Mouse (Mus musculus) heart, adult 2 months (tissue): ENCODE measurements around the gene Ell. TPM values are rescaled to one million over a fixed set of nuclear protein-coding genes. Genes with fewer than 3 reads are reported as not detected.

Experiments used
- DNase-seq, 2 experiments: peaks; one replicate each; pipeline ENCODE4 v3.0.0; 2021
- H3K27ac ChIP-seq: fragments of 200-600 bp; 2 replicates; pipeline ENCODE4 v1.8.1; 2022
- H3K27me3 ChIP-seq: fragments of 200-500 bp; 2 replicates; pipeline ENCODE4 v1.6.1; 2012; ENCODE audit warnings: mild to moderate bottlenecking, low read length, inconsistent platforms, mixed read lengths; ENCODE audit not compliant: control insufficient read depth, insufficient read depth
- H3K36me3 ChIP-seq: fragments of 200-500 bp; 2 replicates; pipeline ENCODE4 v1.6.1; 2012; ENCODE audit warnings: low read length, inconsistent platforms; ENCODE audit not compliant: control insufficient read depth, insufficient read depth
- H3K4me1 ChIP-seq: fragments of 200-500 bp; 2 replicates; pipeline ENCODE4 v1.6.1; 2011; ENCODE audit warnings: low read length; ENCODE audit not compliant: control insufficient read depth, insufficient read depth
- H3K4me3 ChIP-seq: fragments of 200-600 bp; 2 replicates; pipeline ENCODE4 v1.8.1; 2022
- H3K79me2 ChIP-seq: fragments of 200-500 bp; replicated peaks from 2 replicates; pipeline ENCODE4 v1.6.1; 2012; ENCODE audit warnings: mild to moderate bottlenecking, inconsistent platforms, low read length, moderate library complexity, mixed read lengths; ENCODE audit not compliant: control insufficient read depth, insufficient read depth
- H3K9ac ChIP-seq: fragments of 200-500 bp; 2 replicates; pipeline ENCODE4 v1.6.1; 2012; ENCODE audit warnings: low read depth, mild to moderate bottlenecking, control low read depth, inconsistent platforms, low read length, mixed read lengths
- CTCF ChIP-seq: fragments of 200-600 bp; IDR thresholded peaks from 2 replicates; pipeline ENCODE4 v1.8.1; 2022; ENCODE audit warnings: antibody characterized with exemption, mild to moderate bottlenecking, moderate library complexity
- EP300 ChIP-seq: fragments of 200-500 bp; IDR thresholded peaks from 2 replicates; pipeline ENCODE4 v1.6.1; 2011; ENCODE audit warnings: low read depth, low read length, control low read depth; ENCODE audit not compliant: insufficient read depth
- POLR2A ChIP-seq: fragments of 200-500 bp; IDR thresholded peaks from 2 replicates; pipeline ENCODE4 v1.6.1; 2011; ENCODE audit warnings: mild to moderate bottlenecking, low read depth, low read length, control low read depth; ENCODE audit not compliant: insufficient read depth
- WGBS: fragments of 180-500 bp; shearing (Covaris S2); methylation state at CpG from one replicate; pipeline ENCODE4 v1.1.7; 2018; 5-methylcytosine and 5-hydroxymethylcytosine counted together
- intact Hi-C: fragments of 180-260 bp; cut with DNase I; formaldehyde crosslinking; loops from one replicate; pipeline ENCODE4 v1.15.1; 2025
- polyA plus RNA-seq: library from polyadenylated mRNA; depleted of rRNA; stranded (reverse); fragments of >200 nt; gene quantifications from 2 replicates; pipeline ENCODE4 v1.2.3, GENCODE M21; 2012
- total RNA-seq, 2 experiments: library from RNA; stranded (reverse); gene quantifications; 2 replicates each; pipeline ENCODE4 v1.2.3; 2021

Gene Ell
- total and polyA plus RNA-seq, 3 experiments: 9.6 to 12.7 (median 12.0) TPM

DNA sequence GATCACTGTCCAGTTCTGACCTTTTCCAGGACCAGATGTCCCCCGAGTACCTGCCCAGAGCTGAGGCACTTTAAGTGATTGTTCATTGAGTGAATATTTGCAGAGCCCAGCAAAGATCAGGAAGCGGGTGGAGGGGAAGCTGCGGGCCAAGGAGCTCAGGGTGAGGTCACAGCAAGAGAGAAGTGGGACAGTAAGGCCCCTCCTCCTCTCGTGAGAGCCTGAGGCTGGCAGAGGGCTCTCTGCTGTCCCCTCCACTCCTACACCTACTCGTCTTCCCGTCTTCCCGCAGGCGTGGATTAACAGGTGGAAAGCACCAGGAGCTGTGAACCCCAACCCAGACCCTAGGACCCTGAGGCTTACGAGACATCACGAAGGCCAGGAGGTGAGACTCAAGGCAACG is 77.4 kb downstream of the Ell start:
- no peaks in the 10 kb centered on the region for H3K79me2 ChIP-seq
- no peak overlapping the region; the same call in 1 of the 2 replicates for H3K27ac ChIP-seq
- H3K4me3 ChIP-seq: no peak overlapping the region
- WGBS: 45% methylated on average over 11 of the region's 11 CpGs
- H3K9ac ChIP-seq: no peak overlapping the region
- intact Hi-C loops: no loop called here
- H3K27me3 ChIP-seq: no peaks in the 10 kb centered on the region
- no peaks in the 10 kb centered on the region for H3K36me3 ChIP-seq
- H3K4me1 ChIP-seq: no peaks in the 10 kb centered on the region; the same call in 1 of the 2 replicates
- TF ChIP-seq POLR2A (0 out of 2 replicates have a peak, but pooled peaks have one; percentile 39), EP300 (no peak)
- DNase-seq: peak; percentile 39 to 61

DNA sequence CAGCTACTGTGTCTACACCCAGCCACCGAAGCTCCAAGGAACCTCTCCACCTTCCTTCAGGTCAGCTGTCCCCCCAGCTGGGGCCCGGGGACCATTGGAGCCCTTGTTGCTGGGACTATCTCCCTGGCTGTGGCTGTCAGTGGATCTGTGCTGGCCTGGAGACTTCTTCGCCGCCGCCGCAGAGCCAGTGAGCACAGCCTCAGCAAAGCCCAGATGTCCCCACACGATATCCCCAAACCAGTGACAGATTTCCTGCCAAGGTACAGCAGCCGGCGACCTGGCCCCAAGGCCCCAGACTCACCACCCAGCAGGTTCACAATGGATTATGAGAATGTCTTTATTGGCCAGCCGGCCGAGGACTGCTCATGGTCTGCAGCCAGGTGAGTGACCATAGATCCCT is 78.7 kb downstream of the Ell start:
- H3K4me3 ChIP-seq: no peak overlapping the region
- no peaks in the 10 kb centered on the region for H3K36me3 ChIP-seq
- peak overlapping the region; percentile 16; the same call in 1 of the 2 replicates for H3K9ac ChIP-seq
- H3K4me1 ChIP-seq: no peaks in the 10 kb centered on the region; the same call in 1 of the 2 replicates
- H3K27me3 ChIP-seq: no peaks in the 10 kb centered on the region
- no peak overlapping the region; the same call in 1 of the 2 replicates for H3K27ac ChIP-seq
- TF ChIP-seq POLR2A: no peak
- no peak for TF ChIP-seq EP300
- TF ChIP-seq CTCF: no peak
- no peak for DNase-seq
- H3K79me2 ChIP-seq: no peaks in the 10 kb centered on the region
- WGBS: 75% methylated on average over 11 of the region's 11 CpGs
- intact Hi-C loops: no loop called here

DNA sequence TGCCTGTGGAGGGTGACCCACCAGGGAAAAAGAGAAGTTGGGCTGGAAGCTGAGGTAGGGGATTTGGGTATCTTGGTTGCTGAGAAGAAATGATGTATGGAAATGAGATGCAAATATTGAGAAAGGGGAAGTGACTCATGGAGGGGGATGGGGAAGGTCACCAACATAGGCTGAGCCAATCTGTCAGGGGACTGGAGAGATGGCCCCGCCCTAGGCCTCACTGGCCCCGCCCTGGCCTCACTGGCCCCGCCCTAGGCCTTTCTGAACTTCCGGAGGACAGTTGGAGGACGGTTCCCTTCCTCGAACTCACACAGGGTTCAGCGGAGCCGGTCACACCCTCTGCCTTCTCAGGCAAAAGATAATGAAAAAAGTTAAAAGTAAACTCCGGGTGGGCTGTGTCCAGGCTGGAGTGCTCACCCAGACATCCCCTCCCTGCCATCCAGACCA is 79.7 kb downstream of the Ell start:
- H3K27me3 ChIP-seq: no peaks in the 10 kb centered on the region
- TF ChIP-seq CTCF (no peak), EP300 (no peak), POLR2A (no peak)
- H3K4me3 ChIP-seq: no peak overlapping the region
- H3K79me2 ChIP-seq: no peaks in the 10 kb centered on the region
- 34% methylated on average over 9 of the region's 9 CpGs for WGBS
- H3K36me3 ChIP-seq: no peaks in the 10 kb centered on the region
- no peak overlapping the region for H3K27ac ChIP-seq
- intact Hi-C loops: no loop called here
- H3K4me1 ChIP-seq: no peaks in the 10 kb centered on the region; the same call in 1 of the 2 replicates
- no peak overlapping the region for H3K9ac ChIP-seq
- DNase-seq: peak; percentile 64 to 81

- H3K36me3 ChIP-seq: no peaks in the 10 kb centered on the region
- no peak overlapping the region for H3K27ac ChIP-seq
- no peaks in the 10 kb centered on the region for H3K27me3 ChIP-seq
- 57% methylated on average over 3 of the region's 3 CpGs for WGBS
- intact Hi-C loops: no loop called here
- no peak for DNase-seq
- TF ChIP-seq CTCF (no peak), EP300 (no peak), POLR2A (no peak)
- no peaks in the 10 kb centered on the region for H3K79me2 ChIP-seq
- H3K4me1 ChIP-seq: no peaks in the 10 kb centered on the region; the same call in 1 of the 2 replicates
- H3K4me3 ChIP-seq: no peak overlapping the region
- H3K9ac ChIP-seq: no peak overlapping the region
Measured at GRCm38 (mm10) chr8:70622220-70622619, 83.0 kb downstream of the Ell start.

- Histone ChIP-seq H3K36me3 (no peaks in the 10 kb centered on the region), H3K27ac (no peak overlapping the region), H3K27me3 (no peaks in the 10 kb centered on the region), H3K4me1 (peaks cover 1% of the 10 kb centered on the region; the same call in 1 of the 2 replicates), H3K9ac (no peak overlapping the region), H3K79me2 (no peaks in the 10 kb centered on the region), H3K4me3 (no peak overlapping the region)
- intact Hi-C loops: no loop called here
- no peak for TF ChIP-seq POLR2A
- TF ChIP-seq EP300: 0 out of 2 replicates have a peak, but pooled peaks have one; percentile 30
- TF ChIP-seq CTCF: peak; percentile 79
- 5% methylated on average over 5 of the region's 5 CpGs for WGBS
- DNase-seq: peak; percentile 58 to 70
Measured at GRCm38 (mm10) chr8:70625104-70625503, 85.8 kb downstream of the Ell start.

- TF ChIP-seq CTCF (no peak), EP300 (no peak), POLR2A (no peak)
- intact Hi-C loops: no loop called here
- 70% methylated on average over 5 of the region's 5 CpGs for WGBS
Measured at GRCm38 (mm10) chr8:70627041-70627440, 87.8 kb downstream of the Ell start.

More at GRCm38 (mm10) chr8:70627041-70627440, 87.8 kb downstream of the Ell start:
- H3K4me3 ChIP-seq: no peak overlapping the region
- DNase-seq: no peak
- no peak overlapping the region for H3K9ac ChIP-seq
- H3K79me2 ChIP-seq: no peaks in the 10 kb centered on the region
- H3K27me3 ChIP-seq: no peaks in the 10 kb centered on the region
- no peak overlapping the region for H3K27ac ChIP-seq
- H3K36me3 ChIP-seq: no peaks in the 10 kb centered on the region
- peaks cover 4% of the 10 kb centered on the region; the same call in 1 of the 2 replicates for H3K4me1 ChIP-seq
